Mouse (Mus musculus): ENCODE data around the gene Mrpl54. TPM values are rescaled to one million over a fixed set of nuclear protein-coding genes. Genes with fewer than 3 reads are reported as not detected.

Mrpl54 gene
- total and polyA plus RNA-seq, 2 experiments from 2014 or later, result 113 to 159 TPM

DNA sequence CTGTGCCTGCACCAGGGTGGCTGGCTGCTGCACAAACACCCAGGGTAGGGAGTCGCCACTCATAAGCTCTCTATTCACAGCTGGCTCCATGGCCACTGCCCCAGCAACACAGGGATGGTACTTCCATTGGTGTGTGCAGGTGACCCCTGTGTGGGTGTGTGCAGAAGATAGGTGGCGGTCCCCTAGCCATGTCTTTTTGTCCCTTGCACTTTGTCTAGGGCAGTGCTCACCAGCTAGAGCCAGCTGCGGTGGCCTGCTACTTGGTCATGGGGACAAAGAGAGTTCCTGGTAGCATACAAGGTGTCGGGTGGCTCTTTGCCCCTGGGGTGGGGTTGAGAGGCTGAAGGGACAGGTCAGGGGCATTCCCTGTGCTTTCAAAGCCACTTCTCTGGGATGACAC lies 22.6 kb downstream of the Mrpl54 start:
- no peak; the same call in 1 of the 2 replicates for ATAC-seq
- no peak for TF ChIP-seq CTCF (IDR thresholded peaks at IDR 0.05; ENCODE audit: low read depth)
- H3K4me2 ChIP-seq (ENCODE audit: low read depth, low read length), result no peak overlapping the region
- H3K4me3 ChIP-seq (ENCODE audit: low read length), result no peak overlapping the region
- WGBS, result 75% methylated on average over 4 of the region's 4 CpGs
- H3K27me3 ChIP-seq (ENCODE audit: insufficient read depth, low read length), result no peaks in the 10 kb centered on the region
- no peaks in the 10 kb centered on the region for H3K4me1 ChIP-seq (ENCODE audit: insufficient read depth, low read length)
- H3K36me3 ChIP-seq (ENCODE audit: insufficient read depth, low read length), result 0 out of 2 replicates have a peak, but pooled peaks cover 4% of the 10 kb centered on the region
- no peak overlapping the region for H3K9ac ChIP-seq (replicated peaks; ENCODE audit: low read length)
- no peak for DNase-seq (ENCODE audit: low spot score)
- no peaks in the 10 kb centered on the region for H3K9me3 ChIP-seq (ENCODE audit: low read length)
- no peak overlapping the region for H3K27ac ChIP-seq

DNA sequence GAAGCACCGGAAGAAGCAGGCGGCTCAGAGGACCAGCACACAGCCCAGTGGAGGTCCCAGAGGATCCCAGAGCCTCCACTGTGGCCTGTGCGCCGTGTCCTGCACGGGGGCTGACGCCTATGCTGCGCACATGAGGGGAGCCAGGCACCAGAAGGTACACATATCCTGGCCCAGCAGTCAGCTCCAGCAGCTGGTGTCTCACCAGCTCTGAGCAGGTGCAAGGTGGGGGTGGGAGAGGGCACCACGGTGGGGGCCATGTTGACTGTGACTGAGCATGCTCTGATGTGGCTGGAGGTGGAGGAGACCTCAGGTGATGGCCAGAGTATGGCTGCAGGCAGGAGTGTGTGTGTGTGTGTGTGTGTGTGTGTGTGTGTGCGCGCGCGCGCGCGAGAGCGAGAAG lies 24.7 kb downstream of the Mrpl54 start:
- DNase-seq (ENCODE audit: low spot score) (no peak), ATAC-seq (no peak)
- no peaks in the 10 kb centered on the region for H3K4me1 ChIP-seq (ENCODE audit: insufficient read depth, low read length)
- no peak overlapping the region for H3K4me2 ChIP-seq (ENCODE audit: low read depth, low read length)
- 90% methylated on average over 16 of the region's 16 CpGs for WGBS
- H3K4me3 ChIP-seq (ENCODE audit: low read length), result no peak overlapping the region
- H3K27me3 ChIP-seq (ENCODE audit: insufficient read depth, low read length), result no peaks in the 10 kb centered on the region
- H3K9me3 ChIP-seq (ENCODE audit: low read length), result no peaks in the 10 kb centered on the region
- H3K9ac ChIP-seq (replicated peaks; ENCODE audit: low read length), result no peak overlapping the region
- H3K36me3 ChIP-seq (ENCODE audit: insufficient read depth, low read length), result no peaks in the 10 kb centered on the region
- TF ChIP-seq CTCF (IDR thresholded peaks at IDR 0.05; ENCODE audit: low read depth), result no peak
- no peak overlapping the region for H3K27ac ChIP-seq

- no peak overlapping the region for H3K9ac ChIP-seq (replicated peaks; ENCODE audit: low read length)
- WGBS, result 25% methylated on average over 13 of the region's 13 CpGs
- no peak overlapping the region for H3K27ac ChIP-seq
- no peaks in the 10 kb centered on the region for H3K9me3 ChIP-seq (ENCODE audit: low read length)
- no peaks in the 10 kb centered on the region for H3K27me3 ChIP-seq (ENCODE audit: insufficient read depth, low read length)
- no peak overlapping the region for H3K4me3 ChIP-seq (ENCODE audit: low read length)
- DNase-seq (ENCODE audit: low spot score), result peak; percentile 78
- no peaks in the 10 kb centered on the region for H3K36me3 ChIP-seq (ENCODE audit: insufficient read depth, low read length)
- no peak overlapping the region for H3K4me2 ChIP-seq (ENCODE audit: low read depth, low read length)
- TF ChIP-seq CTCF (IDR thresholded peaks at IDR 0.05; ENCODE audit: low read depth), result peak; percentile 75
- H3K4me1 ChIP-seq (ENCODE audit: insufficient read depth, low read length), result no peaks in the 10 kb centered on the region
- ATAC-seq, result 0 out of 2 replicates have a peak, but pooled peaks have one; percentile 31
Measured at GRCm38 (mm10) chr10:81240876-81241275, 25.9 kb downstream of the Mrpl54 start.

GRCm38 (mm10) chr10:81238618-81239017 lies 28.1 kb downstream of the Mrpl54 start:
- TF ChIP-seq CTCF (IDR thresholded peaks at IDR 0.05; ENCODE audit: low read depth), result no peak
- no peak overlapping the region for H3K4me3 ChIP-seq (ENCODE audit: low read length)
- DNase-seq (ENCODE audit: low spot score) (no peak), ATAC-seq (no peak)
- no peaks in the 10 kb centered on the region for H3K36me3 ChIP-seq (ENCODE audit: insufficient read depth, low read length)
- H3K9ac ChIP-seq (replicated peaks; ENCODE audit: low read length), result no peak overlapping the region
- no peak overlapping the region for H3K27ac ChIP-seq
- H3K9me3 ChIP-seq (ENCODE audit: low read length), result no peaks in the 10 kb centered on the region
- 73% methylated on average over 2 of the region's 2 CpGs for WGBS
- H3K4me1 ChIP-seq (ENCODE audit: insufficient read depth, low read length), result peaks cover 4% of the 10 kb centered on the region; the same call in 1 of the 2 replicates
- no peak overlapping the region for H3K4me2 ChIP-seq (ENCODE audit: low read depth, low read length)
- no peaks in the 10 kb centered on the region for H3K27me3 ChIP-seq (ENCODE audit: insufficient read depth, low read length)

DNA sequence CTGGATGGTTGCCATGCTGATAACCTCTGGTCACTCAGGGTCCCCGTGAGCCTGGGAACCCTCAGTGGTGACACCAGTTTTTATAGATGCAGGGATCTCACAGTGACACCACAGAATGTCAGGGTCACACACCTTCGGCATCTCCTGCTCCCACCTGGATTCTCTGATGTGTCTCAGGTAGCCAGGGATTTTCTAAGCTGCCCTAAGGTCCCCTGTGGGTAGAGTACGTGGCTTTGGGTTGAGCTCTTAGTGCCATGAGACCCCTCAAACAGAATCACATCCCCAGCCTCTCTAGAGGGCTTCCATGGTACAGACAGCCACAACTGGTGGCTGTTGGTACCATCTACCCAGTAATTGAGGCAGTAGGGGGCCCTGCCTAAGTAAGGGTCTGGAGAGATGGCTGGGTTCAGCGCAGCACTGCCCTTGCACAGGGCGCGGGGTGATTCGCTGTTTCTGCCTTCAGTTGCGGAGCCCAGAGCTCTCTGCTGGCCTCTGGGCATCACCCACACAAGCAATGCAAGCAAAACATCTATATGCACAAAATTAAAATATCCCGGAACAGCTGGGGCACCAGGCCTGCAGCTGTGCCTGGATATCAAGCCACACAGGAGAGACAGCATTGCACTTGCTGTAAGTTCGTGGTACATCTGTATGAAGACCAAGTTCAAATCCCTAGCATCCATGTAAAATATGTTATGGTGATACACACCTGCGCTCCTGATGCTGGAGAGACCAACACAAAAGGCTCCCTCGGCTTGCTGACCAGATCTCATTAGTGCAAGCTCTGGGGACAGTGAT lies 30.1 kb downstream of the Mrpl54 start:
- peaks cover 7% of the 10 kb centered on the region; the same call in 1 of the 2 replicates for H3K4me1 ChIP-seq (ENCODE audit: insufficient read depth, low read length)
- no peak overlapping the region for H3K9ac ChIP-seq (replicated peaks; ENCODE audit: low read length)
- H3K4me2 ChIP-seq (ENCODE audit: low read depth, low read length), result no peak overlapping the region
- H3K36me3 ChIP-seq (ENCODE audit: insufficient read depth, low read length), result no peaks in the 10 kb centered on the region
- no peak for ATAC-seq
- no peaks in the 10 kb centered on the region for H3K9me3 ChIP-seq (ENCODE audit: low read length)
- no peak overlapping the region for H3K4me3 ChIP-seq (ENCODE audit: low read length)
- DNase-seq (ENCODE audit: low spot score), result no peak
- no peaks in the 10 kb centered on the region for H3K27me3 ChIP-seq (ENCODE audit: insufficient read depth, low read length)
- 83% methylated on average over 12 of the region's 12 CpGs for WGBS
- no peak for TF ChIP-seq CTCF (IDR thresholded peaks at IDR 0.05; ENCODE audit: low read depth)
- no peak overlapping the region for H3K27ac ChIP-seq

- ATAC-seq, result no peak
- Histone ChIP-seq H3K9ac (replicated peaks; ENCODE audit: low read length) (peak overlapping the region; percentile 63; the same call in 1 of the 2 replicates), H3K4me2 (ENCODE audit: low read depth, low read length) (peak overlapping the region; percentile 70), H3K4me1 (ENCODE audit: insufficient read depth, low read length) (peaks cover 12% of the 10 kb centered on the region), H3K4me3 (ENCODE audit: low read length) (no peak overlapping the region), H3K27me3 (ENCODE audit: insufficient read depth, low read length) (no peaks in the 10 kb centered on the region), H3K27ac (no peak overlapping the region), H3K36me3 (ENCODE audit: insufficient read depth, low read length) (no peaks in the 10 kb centered on the region), H3K9me3 (ENCODE audit: low read length) (no peaks in the 10 kb centered on the region)
- TF ChIP-seq CTCF (IDR thresholded peaks at IDR 0.05; ENCODE audit: low read depth), result no peak
- WGBS, result 86% methylated on average over 6 of the region's 6 CpGs
- no peak for DNase-seq (ENCODE audit: low spot score)
Measured at GRCm38 (mm10) chr10:81234206-81234605, 32.5 kb downstream of the Mrpl54 start.

DNA sequence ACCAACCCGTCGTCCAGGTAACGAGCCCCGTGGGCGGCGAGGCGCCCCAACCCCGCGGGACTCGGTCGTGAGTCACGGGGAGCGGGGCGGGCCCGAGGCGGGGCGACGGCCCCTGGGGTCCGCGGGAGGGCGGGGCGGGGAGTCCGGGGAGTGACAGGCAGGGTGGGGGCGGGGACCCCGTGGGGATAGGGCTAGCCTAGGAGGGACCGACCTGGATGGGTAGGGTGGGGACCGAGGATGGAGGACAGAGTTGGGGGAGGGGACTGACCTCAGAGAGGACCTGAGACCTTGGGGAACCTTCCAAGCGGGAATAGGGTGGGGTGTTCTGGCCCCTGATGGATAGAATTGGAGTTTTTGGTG lies 33.5 kb downstream of the Mrpl54 start:
- ATAC-seq, result peak; percentile 64; the same call in 1 of the 2 replicates
- Histone ChIP-seq H3K27me3 (ENCODE audit: insufficient read depth, low read length) (no peaks in the 10 kb centered on the region), H3K36me3 (ENCODE audit: insufficient read depth, low read length) (no peaks in the 10 kb centered on the region), H3K27ac (peak overlapping the region; percentile 62), H3K4me3 (ENCODE audit: low read length) (peak overlapping the region; percentile 52), H3K9me3 (ENCODE audit: low read length) (no peaks in the 10 kb centered on the region), H3K9ac (replicated peaks; ENCODE audit: low read length) (peak overlapping the region; percentile 63), H3K4me1 (ENCODE audit: insufficient read depth, low read length) (peaks cover 19% of the 10 kb centered on the region), H3K4me2 (ENCODE audit: low read depth, low read length) (peak overlapping the region; percentile 70)
- under 1% methylated on average over 27 of the region's 28 CpGs for WGBS
- no peak for TF ChIP-seq CTCF (IDR thresholded peaks at IDR 0.05; ENCODE audit: low read depth)
- no peak for DNase-seq (ENCODE audit: low spot score)

Data from hindbrain, postnatal 0 days (tissue).